Mouse (Mus musculus): ENCODE results near the gene Rad17.

Gene Rad17

GRCm38 (mm10) chr13:100650550-100651438 is at the start of gene Rad17, which contains the start of gene Ak6:
Gene Rad17 (minus strand): TSS chr13:100651051.
Gene Ak6 (plus strand): TSS chr13:100650979.
- DNase-seq (ENCODE audit: low spot score): peak; percentile 94

- no peak for DNase-seq (ENCODE audit: low spot score)
Measured at GRCm38 (mm10) chr13:100698866-100699265, 48.0 kb upstream of the Rad17 start.

GRCm38 (mm10) chr13:100697541-100697940 is 46.7 kb upstream of the Rad17 start:
- no peak for DNase-seq (ENCODE audit: low spot score)

GRCm38 (mm10) chr13:100687513-100687912 is 36.7 kb upstream of the Rad17 start:
- DNase-seq (ENCODE audit: low spot score): no peak

- peak; percentile 7 for DNase-seq (ENCODE audit: low spot score)
Measured at GRCm38 (mm10) chr13:100684355-100684754, 33.5 kb upstream of the Rad17 start.

- DNase-seq (ENCODE audit: low spot score): no peak
Measured at GRCm38 (mm10) chr13:100682837-100683236, 32.0 kb upstream of the Rad17 start.

GRCm38 (mm10) chr13:100681615-100682014 is 30.8 kb upstream of the Rad17 start:
- DNase-seq (ENCODE audit: low spot score): no peak

- no peak for DNase-seq (ENCODE audit: low spot score)
Measured at GRCm38 (mm10) chr13:100675936-100676635, 25.2 kb upstream of the Rad17 start.

GRCm38 (mm10) chr13:100670181-100670741 is 19.4 kb upstream of the Rad17 start:
- no peak for DNase-seq (ENCODE audit: low spot score)

- peak; percentile 2 for DNase-seq (ENCODE audit: low spot score)
Measured at GRCm38 (mm10) chr13:100669291-100670022, 18.6 kb upstream of the Rad17 start, which contains the start of gene Ccdc125. Gene Ccdc125 (plus strand): TSS chr13:100669717.

- DNase-seq (ENCODE audit: low spot score): peak; percentile 20
Measured at GRCm38 (mm10) chr13:100659864-100660456, 9.1 kb upstream of the Rad17 start.

GRCm38 (mm10) chr13:100658091-100658490 is 7.2 kb upstream of the Rad17 start:
- no peak for DNase-seq (ENCODE audit: low spot score)

- no peak for DNase-seq (ENCODE audit: low spot score)
Measured at GRCm38 (mm10) chr13:100651439-100652186, 762 bp upstream of the Rad17 start, which contains the start of gene Taf9. Gene Taf9 (plus strand): TSS chr13:100651579.

- DNase-seq (ENCODE audit: low spot score): no peak
Measured at GRCm38 (mm10) chr13:100648223-100648622, 2.6 kb downstream of the Rad17 start.

- no peak for DNase-seq (ENCODE audit: low spot score)
Measured at GRCm38 (mm10) chr13:100642471-100643209, 8.2 kb downstream of the Rad17 start.

- DNase-seq (ENCODE audit: low spot score): no peak
Measured at GRCm38 (mm10) chr13:100634106-100634691, 16.7 kb downstream of the Rad17 start.

- DNase-seq (ENCODE audit: low spot score): no peak
Measured at GRCm38 (mm10) chr13:100622241-100622640, 28.6 kb downstream of the Rad17 start.

GRCm38 (mm10) chr13:100617583-100617982 is 33.3 kb downstream of the Rad17 start:
- DNase-seq (ENCODE audit: low spot score): no peak

Data from spleen, adult 12 weeks (tissue).